Mouse (Mus musculus) heart, postnatal 14 days (tissue): ENCODE results near the gene Incenp. TPM values are rescaled to one million over a fixed set of nuclear protein-coding genes. Genes with fewer than 3 reads are reported as not detected.
A peak's percentile ranks its signal among the peaks of the same experiment; 100 is the strongest.
"Not testable (repeated sequence)": the region's sequence is repeated elsewhere in the genome, so short reads cannot be mapped to it uniquely, and the experiment has no call there.

Experiments used
- DNase-seq, 2 experiments: peaks; one replicate each; pipeline ENCODE4 v3.0.0; 2021 to 2022
- intact Hi-C: fragments of 180-260 bp; cut with DNase I; formaldehyde crosslinking; loops from one replicate; pipeline ENCODE4 v1.15.1; 2025
- long read RNA-seq, 2 experiments: library from polyadenylated mRNA; stranded (forward); transcript quantifications; one replicate each; pipeline ENCODE4 v2.0.0; 2021
- total RNA-seq, 2 experiments: library from RNA; stranded (reverse); gene quantifications; 2 replicates each; pipeline ENCODE4 v1.2.3; 2021

Incenp gene
- 10 to 100 TPM in 1 of 2 experiments, 1 to 10 TPM in 1; 9.5 to 17.1 TPM for total RNA-seq
- long read RNA-seq, experiment 1, partial matches to known transcripts = 1 of 3 reads
- long read RNA-seq, experiment 1, other reads (novel, unspliced or antisense) = 2 of 3 reads
- long read RNA-seq, experiment 2, partial matches to known transcripts = 0 of 10 reads
- long read RNA-seq, experiment 2, other reads (novel, unspliced or antisense) = 9 of 10 reads

GRCm38 (mm10) chr19:9899072-9899779 lies at the start of gene Incenp:
Gene Incenp, minus strand, starts transcription at chr19:9899551.
- peak; percentile 87 to 89 for DNase-seq
- intact Hi-C loops = no loop called here

GRCm38 (mm10) chr19:9946986-9947385 lies 47.6 kb upstream of the Incenp start:
- intact Hi-C loops = no loop called here
- peak in 1 of 2 experiments; percentile 50 for DNase-seq

- intact Hi-C loops = no loop called here
- DNase-seq = peak in 1 of 2 experiments; percentile 27
Measured at GRCm38 (mm10) chr19:9945800-9946564, 46.6 kb upstream of the Incenp start.

- intact Hi-C loops = no loop called here
- no peak for DNase-seq
Measured at GRCm38 (mm10) chr19:9942539-9943533, 43.5 kb upstream of the Incenp start.

GRCm38 (mm10) chr19:9941809-9942208 lies 42.5 kb upstream of the Incenp start:
- DNase-seq = no peak
- intact Hi-C loops = no loop called here

- DNase-seq = no peak
- intact Hi-C loops = no loop called here
Measured at GRCm38 (mm10) chr19:9940903-9941302, 41.6 kb upstream of the Incenp start.

- DNase-seq = no peak
- intact Hi-C loops = no loop called here
Measured at GRCm38 (mm10) chr19:9939841-9940240, 40.5 kb upstream of the Incenp start.

- DNase-seq = peak; percentile 32 to 34
Measured at GRCm38 (mm10) chr19:9938824-9939303, 39.5 kb upstream of the Incenp start.

GRCm38 (mm10) chr19:9938156-9938823 lies 38.9 kb upstream of the Incenp start:
- intact Hi-C loops = no loop called here
- no peak for DNase-seq

More at GRCm38 (mm10) chr19:9938824-9939303, 39.5 kb upstream of the Incenp start:
- intact Hi-C loops = no loop called here

- DNase-seq = no peak
- intact Hi-C loops = no loop called here
Measured at GRCm38 (mm10) chr19:9937428-9937827, 38.1 kb upstream of the Incenp start.

- no peak for DNase-seq
- intact Hi-C loops = no loop called here
Measured at GRCm38 (mm10) chr19:9936579-9936978, 37.2 kb upstream of the Incenp start.

GRCm38 (mm10) chr19:9933908-9934307 lies 34.6 kb upstream of the Incenp start:
- intact Hi-C loops = no loop called here
- no peak for DNase-seq

- intact Hi-C loops, DNase-seq: not testable (repeated sequence)
Measured at GRCm38 (mm10) chr19:9931167-9931607, 31.8 kb upstream of the Incenp start.

GRCm38 (mm10) chr19:9928089-9928488 lies 28.7 kb upstream of the Incenp start:
- intact Hi-C loops = no loop called here
- no peak for DNase-seq

GRCm38 (mm10) chr19:9924769-9925272 lies 25.5 kb upstream of the Incenp start:
- intact Hi-C loops = no loop called here
- DNase-seq = no peak

- no peak for DNase-seq
- intact Hi-C loops = no loop called here
Measured at GRCm38 (mm10) chr19:9924034-9924768, 24.9 kb upstream of the Incenp start.

GRCm38 (mm10) chr19:9923048-9923447 lies 23.7 kb upstream of the Incenp start:
- no peak for DNase-seq
- intact Hi-C loops = no loop called here

GRCm38 (mm10) chr19:9922228-9922627 lies 22.9 kb upstream of the Incenp start:
- no peak for DNase-seq
- intact Hi-C loops = no loop called here
